Mouse (Mus musculus): ENCODE measurements around the gene Nphs1.

DNA sequence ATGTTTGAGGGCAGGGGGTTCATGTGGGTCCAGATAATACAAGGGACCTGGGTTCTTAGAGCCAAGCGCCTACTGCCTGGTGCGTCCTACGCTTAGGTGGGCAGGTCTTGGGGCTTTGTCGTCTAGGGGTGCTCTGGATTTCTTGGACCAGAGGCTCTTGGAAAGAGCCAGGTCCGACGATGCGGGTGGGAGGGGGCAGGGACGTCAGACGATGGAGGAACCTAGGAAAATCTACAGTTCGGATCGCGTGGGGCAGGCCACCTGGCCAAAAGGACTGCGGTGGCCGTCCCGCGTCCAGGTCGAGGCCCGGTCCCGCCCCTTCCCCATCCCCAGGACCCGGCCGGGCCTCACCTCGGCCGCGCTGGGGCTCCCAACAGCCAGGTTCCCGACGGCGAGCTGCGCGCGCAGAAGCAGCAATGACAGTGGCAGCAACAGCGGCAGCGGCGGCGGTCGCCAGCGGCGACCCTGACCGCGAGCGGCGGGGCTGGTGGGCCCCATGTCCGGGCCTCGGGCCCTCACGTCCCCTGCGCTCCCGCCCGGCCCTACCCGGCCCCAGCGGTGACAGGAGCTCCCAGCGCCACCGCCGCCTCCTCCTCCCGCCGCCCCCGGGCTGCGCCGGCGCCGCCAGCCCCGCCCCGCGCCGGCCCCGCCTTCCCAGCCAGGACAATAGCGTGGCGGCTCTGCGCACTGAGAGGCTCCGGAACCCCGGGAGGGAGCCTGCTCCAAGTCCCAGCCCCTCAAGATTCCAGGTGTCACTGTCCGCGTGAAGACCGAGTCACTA is 13.0 kb upstream of the Nphs1 start, which contains the start of gene Aplp1:
- TF ChIP-seq POLR2A (IDR thresholded peaks at IDR 0.05; ENCODE audit: low read depth, low read length), result peak; percentile 36
- TF ChIP-seq CTCF (IDR thresholded peaks at IDR 0.05; ENCODE audit: borderline replicate concordance, insufficient read depth, low read length), result no peak

Data from embryonic fibroblast, embryonic 13.5 days (primary cell).